In genomic region chr5:120610906-120611305, GRCm38 (mm10) we compare ENCODE assay signal across 9 mouse cellular contexts. TPM values are rescaled to one million over a fixed set of nuclear protein-coding genes. Genes with fewer than 3 reads are reported as not detected.
DNase-seq lines count a peak whose midpoint lies in the region; ATAC-seq and TF ChIP-seq lines count a peak whose summit lies in the region.
"Had no signal": no experiment of that assay in that cellular context is flagged by ENCODE, and none has a peak within 500 bp of the region (broad histone marks: within the 10 kb centered on the region; RNA-seq: fewer than 3 reads in every experiment).

No protein-coding gene starts in this region.

- ATAC-seq in forebrain, embryonic 11.5 days (replicated peaks; ENCODE audit: low FRiP score) = no peak
- ATAC-seq in stomach, embryonic 14.5 days (ENCODE audit: insufficient number of reproducible peaks, insufficient read depth, low FRiP score, low read depth) = no peak
- no peak for ATAC-seq in stomach, postnatal 0 days (ENCODE audit: low FRiP score, low TSS enrichment)
- ATAC-seq in limb, embryonic 13.5 days (ENCODE audit: low FRiP score, low read depth) = no peak

- peaks cover 40% of the 10 kb centered on the region for H3K36me3 ChIP-seq in forebrain, embryonic 10.5 days (replicated peaks)
- peaks cover under 1% of the 10 kb centered on the region; the same call in 1 of the 2 replicates for H3K36me3 ChIP-seq in forebrain, embryonic 11.5 days (ENCODE audit: control insufficient read depth, insufficient read depth, low read length)
- H3K36me3 ChIP-seq in stomach, embryonic 14.5 days (ENCODE audit: control insufficient read depth, insufficient read depth, low read length) = no peaks in the 10 kb centered on the region
- H3K36me3 ChIP-seq in stomach, postnatal 0 days (ENCODE audit: control insufficient read depth, insufficient read depth, low read length) = no peaks in the 10 kb centered on the region
- H3K36me3 ChIP-seq in limb, embryonic 13.5 days = peaks cover 31% of the 10 kb centered on the region

- TF ChIP-seq EP300 in stomach, postnatal 0 days (optimal IDR thresholded peaks at IDR 0.05) = no peak

- peaks cover 4% of the 10 kb centered on the region; the same call in 1 of the 2 replicates for H3K9me3 ChIP-seq in forebrain, embryonic 10.5 days
- H3K9me3 ChIP-seq in forebrain, embryonic 11.5 days (ENCODE audit: control insufficient read depth, low read length) = peaks cover 3% of the 10 kb centered on the region
- no peaks in the 10 kb centered on the region for H3K9me3 ChIP-seq in stomach, embryonic 14.5 days (ENCODE audit: control insufficient read depth, low read depth, low read length)
- H3K9me3 ChIP-seq in stomach, postnatal 0 days (ENCODE audit: control insufficient read depth, low read length) = no peaks in the 10 kb centered on the region
- peaks cover 3% of the 10 kb centered on the region for H3K9me3 ChIP-seq in limb, embryonic 13.5 days

- H3K27ac ChIP-seq in forebrain, embryonic 10.5 days = no peak overlapping the region
- H3K27ac ChIP-seq in forebrain, embryonic 11.5 days (ENCODE audit: low read depth, low read length) = no peak overlapping the region
- H3K27ac ChIP-seq in stomach, embryonic 14.5 days (ENCODE audit: low read length) = no peak overlapping the region
- H3K27ac ChIP-seq in stomach, postnatal 0 days (replicated peaks) = no peak overlapping the region
- H3K27ac ChIP-seq in limb, embryonic 13.5 days = no peak overlapping the region

- no peak overlapping the region; the same call in 1 of the 2 replicates for H3K9ac ChIP-seq in forebrain, embryonic 11.5 days (ENCODE audit: low read length)
- H3K9ac ChIP-seq in stomach, embryonic 14.5 days (replicated peaks; ENCODE audit: low read depth, low read length) = no peak overlapping the region
- no peak overlapping the region; the same call in 1 of the 2 replicates for H3K9ac ChIP-seq in stomach, postnatal 0 days (ENCODE audit: low read length)
- H3K9ac ChIP-seq in limb, embryonic 13.5 days = peak overlapping the region; percentile 68

- 95% methylated on average over 5 of the region's 5 CpGs for WGBS in forebrain, embryonic 10.5 days
- WGBS in forebrain, embryonic 11.5 days = 92% methylated on average over 5 of the region's 5 CpGs
- WGBS in stomach, embryonic 14.5 days = 87% methylated on average over 5 of the region's 5 CpGs
- 96% methylated on average over 5 of the region's 5 CpGs for WGBS in stomach, postnatal 0 days
- 91% methylated on average over 5 of the region's 5 CpGs for WGBS in limb, embryonic 13.5 days

- peak overlapping the region; percentile 81 for H3K4me3 ChIP-seq in forebrain, embryonic 10.5 days
- H3K4me3 ChIP-seq in forebrain, embryonic 11.5 days (ENCODE audit: low read depth, low read length) = no peak overlapping the region
- 0 out of 2 replicates have a peak overlapping the region, but pooled peaks have one; percentile 57 for H3K4me3 ChIP-seq in stomach, embryonic 14.5 days (ENCODE audit: low read depth, low read length)
- H3K4me3 ChIP-seq in stomach, postnatal 0 days (ENCODE audit: low read depth, low read length) = no peak overlapping the region
- peak overlapping the region; percentile 64; the same call in 1 of the 2 replicates for H3K4me3 ChIP-seq in limb, embryonic 13.5 days

- TF ChIP-seq CTCF in stomach, postnatal 0 days (IDR thresholded peaks at IDR 0.05; ENCODE audit: low read depth) = no peak

- no peak for DNase-seq in forebrain, embryonic 10.5 days (ENCODE audit: extremely low spot score, low spot score)
- DNase-seq in forebrain, embryonic 11.5 days (ENCODE audit: low spot score) = no peak
- no peak for DNase-seq in stomach, postnatal 0 days (ENCODE audit: low spot score)
- no peak for DNase-seq in layer of hippocampus, adult 11-12 months (ENCODE audit: low spot score)
- no peak for DNase-seq in layer of hippocampus, postnatal 14 days (ENCODE audit: low spot score in 2 of 2)
- DNase-seq in c-Kit-positive CD71-positive TER-119-positive erythroid progenitor cells, embryonic 14.5 days (ENCODE audit: low spot score) = no peak

- peaks cover 7% of the 10 kb centered on the region; the same call in 1 of the 2 replicates for H3K27me3 ChIP-seq in forebrain, embryonic 10.5 days (ENCODE audit: poor library complexity, severe bottlenecking)
- no peaks in the 10 kb centered on the region for H3K27me3 ChIP-seq in forebrain, embryonic 11.5 days (ENCODE audit: control insufficient read depth, insufficient read depth, low read length)
- no peaks in the 10 kb centered on the region for H3K27me3 ChIP-seq in stomach, embryonic 14.5 days (ENCODE audit: control insufficient read depth, insufficient read depth, low read length)
- no peaks in the 10 kb centered on the region for H3K27me3 ChIP-seq in stomach, postnatal 0 days (ENCODE audit: control insufficient read depth, insufficient read depth, low read length)
- no peaks in the 10 kb centered on the region for H3K27me3 ChIP-seq in limb, embryonic 13.5 days

- H3K4me1 ChIP-seq in forebrain, embryonic 10.5 days = peaks cover 20% of the 10 kb centered on the region
- H3K4me1 ChIP-seq in forebrain, embryonic 11.5 days (replicated peaks; ENCODE audit: control insufficient read depth, insufficient read depth, low read length) = peaks cover 4% of the 10 kb centered on the region; the same call in 1 of the 2 replicates
- H3K4me1 ChIP-seq in stomach, embryonic 14.5 days (ENCODE audit: control insufficient read depth, insufficient read depth, low read length) = peaks cover 12% of the 10 kb centered on the region
- H3K4me1 ChIP-seq in stomach, postnatal 0 days (replicated peaks; ENCODE audit: control insufficient read depth, insufficient read depth) = peaks cover 4% of the 10 kb centered on the region
- peaks cover 22% of the 10 kb centered on the region for H3K4me1 ChIP-seq in limb, embryonic 13.5 days

- no peak overlapping the region; the same call in 1 of the 2 replicates for H3K4me2 ChIP-seq in forebrain, embryonic 11.5 days (ENCODE audit: low read depth, low read length, severe bottlenecking)
- peak overlapping the region; percentile 83; the same call in 1 of the 2 replicates for H3K4me2 ChIP-seq in stomach, embryonic 14.5 days (replicated peaks; ENCODE audit: low read depth, low read length)
- no peak overlapping the region for H3K4me2 ChIP-seq in stomach, postnatal 0 days (replicated peaks; ENCODE audit: low read depth)
- H3K4me2 ChIP-seq in limb, embryonic 13.5 days (replicated peaks) = peak overlapping the region; percentile 88

RNA-seq across cellular contexts. Expression of gene Rita1, which starts 1.5 kb away (rescaled TPM):
- 16.5 and 17.8 TPM in 2 replicates for polyA plus RNA-seq in forebrain, embryonic 10.5 days (2016; fragmentation: Nextera tagmentation; extraction: Ambion mirVana)
- 10.2 and 10.6 TPM in 2 replicates for polyA plus RNA-seq in forebrain, embryonic 11.5 days (2014; fragmentation: Nextera tagmentation; extraction: Ambion mirVana)
- 8.4 and 9.0 TPM in 2 replicates for polyA plus RNA-seq in stomach, embryonic 14.5 days (2014; fragmentation: Nextera tagmentation; extraction: Ambion mirVana)
- polyA plus RNA-seq in stomach, postnatal 0 days (2015; fragmentation: Nextera tagmentation; extraction: Ambion mirVana) = 12.1 TPM in 2 replicates
- 15.6 and 17.9 TPM in 2 replicates for polyA plus RNA-seq in limb, embryonic 13.5 days (2015; fragmentation: Nextera tagmentation; extraction: Ambion mirVana)
- 10 to 100 TPM; 24.8 to 26.8 TPM for total RNA-seq in layer of hippocampus, postnatal 14 days (2021)

RNA-seq across cellular contexts. Expression of gene Ddx54, which starts 1.6 kb away (rescaled TPM):
- polyA plus RNA-seq in forebrain, embryonic 10.5 days (2016; fragmentation: Nextera tagmentation; extraction: Ambion mirVana) = 63.3 and 64.1 TPM in 2 replicates
- 45.2 and 45.7 TPM in 2 replicates for polyA plus RNA-seq in forebrain, embryonic 11.5 days (2014; fragmentation: Nextera tagmentation; extraction: Ambion mirVana)
- 27.1 and 30.7 TPM in 2 replicates for polyA plus RNA-seq in stomach, embryonic 14.5 days (2014; fragmentation: Nextera tagmentation; extraction: Ambion mirVana)
- 22.5 and 23.0 TPM in 2 replicates for polyA plus RNA-seq in stomach, postnatal 0 days (2015; fragmentation: Nextera tagmentation; extraction: Ambion mirVana)
- 46.5 and 47.2 TPM in 2 replicates for polyA plus RNA-seq in limb, embryonic 13.5 days (2015; fragmentation: Nextera tagmentation; extraction: Ambion mirVana)
- total RNA-seq in layer of hippocampus, postnatal 14 days (2021) = 10 to 100 TPM; 41.7 to 44.4 TPM

RNA-seq across cellular contexts. Expression of gene Iqcd, which starts 22.1 kb away (rescaled TPM):
- 0.37 and 0.84 TPM in 2 replicates for polyA plus RNA-seq in forebrain, embryonic 10.5 days (2016; fragmentation: Nextera tagmentation; extraction: Ambion mirVana)
- 1.1 TPM in 2 replicates for polyA plus RNA-seq in forebrain, embryonic 11.5 days (2014; fragmentation: Nextera tagmentation; extraction: Ambion mirVana)
- 0.54 and 0.78 TPM in 2 replicates for polyA plus RNA-seq in stomach, embryonic 14.5 days (2014; fragmentation: Nextera tagmentation; extraction: Ambion mirVana)
- 0.25 and 0.36 TPM in 2 replicates for polyA plus RNA-seq in stomach, postnatal 0 days (2015; fragmentation: Nextera tagmentation; extraction: Ambion mirVana)
- polyA plus RNA-seq in limb, embryonic 13.5 days (2015; fragmentation: Nextera tagmentation; extraction: Ambion mirVana) = 0.68 and 0.69 TPM in 2 replicates
- 1 to 10 TPM in 1 of 2 experiments, under 1 TPM in 1; 0.52 to 2.4 TPM for total RNA-seq in layer of hippocampus, postnatal 14 days (2021)

RNA-seq across cellular contexts. Expression of gene Tpcn1, which starts 22.4 kb away (rescaled TPM):
- 10.7 and 11.7 TPM in 2 replicates for polyA plus RNA-seq in forebrain, embryonic 10.5 days (2016; fragmentation: Nextera tagmentation; extraction: Ambion mirVana)
- 14.5 and 14.6 TPM in 2 replicates for polyA plus RNA-seq in forebrain, embryonic 11.5 days (2014; fragmentation: Nextera tagmentation; extraction: Ambion mirVana)
- polyA plus RNA-seq in stomach, embryonic 14.5 days (2014; fragmentation: Nextera tagmentation; extraction: Ambion mirVana) = 24.0 and 26.5 TPM in 2 replicates
- 12.7 and 13.9 TPM in 2 replicates for polyA plus RNA-seq in stomach, postnatal 0 days (2015; fragmentation: Nextera tagmentation; extraction: Ambion mirVana)
- polyA plus RNA-seq in limb, embryonic 13.5 days (2015; fragmentation: Nextera tagmentation; extraction: Ambion mirVana) = 23.7 and 24.0 TPM in 2 replicates
- 10 to 100 TPM; 44.1 to 45.2 TPM for total RNA-seq in layer of hippocampus, postnatal 14 days (2021)

RNA-seq across cellular contexts. Expression of gene Cfap73, which starts 23.1 kb away (rescaled TPM):
- polyA plus RNA-seq in forebrain, embryonic 10.5 days (2016; fragmentation: Nextera tagmentation; extraction: Ambion mirVana) = not detected in 2 replicates
- not detected in 2 replicates for polyA plus RNA-seq in forebrain, embryonic 11.5 days (2014; fragmentation: Nextera tagmentation; extraction: Ambion mirVana)
- not detected in 2 replicates for polyA plus RNA-seq in stomach, embryonic 14.5 days (2014; fragmentation: Nextera tagmentation; extraction: Ambion mirVana)
- 0.10 TPM in 1 of 2 replicates, not detected in the other for polyA plus RNA-seq in stomach, postnatal 0 days (2015; fragmentation: Nextera tagmentation; extraction: Ambion mirVana)
- polyA plus RNA-seq in limb, embryonic 13.5 days (2015; fragmentation: Nextera tagmentation; extraction: Ambion mirVana) = not detected in 2 replicates
- 1 to 10 TPM in 1 of 2 experiments, not detected in 1; 1.8 TPM for total RNA-seq in layer of hippocampus, postnatal 14 days (2021)
- polyA plus RNA-seq: C2C12 had no signal

Comparison
In these comparisons a context has a peak if more than half of its experiments do, and no peak if none do; other contexts are left out.
1. H3K4me3 ChIP-seq: peak in forebrain, embryonic 10.5 days (single experiment), stomach, embryonic 14.5 days (single experiment) and limb, embryonic 13.5 days (single experiment); none in forebrain, embryonic 11.5 days (single experiment) and stomach, postnatal 0 days (single experiment).
2. H3K4me2 ChIP-seq: peak in stomach, embryonic 14.5 days (single experiment) and limb, embryonic 13.5 days (single experiment); none in forebrain, embryonic 11.5 days (single experiment) and stomach, postnatal 0 days (single experiment).